ENCODE assay signal across 18 mouse cellular contexts in genomic region chr2:141091320-141091719, GRCm38 (mm10).
DNase-seq lines count a peak whose midpoint lies in the region; ATAC-seq and TF ChIP-seq lines count a peak whose summit lies in the region.
"Had no signal": no experiment of that assay in that cellular context is flagged by ENCODE, and none has a peak within 500 bp of the region (broad histone marks: within the 10 kb centered on the region; RNA-seq: fewer than 3 reads in every experiment).

No protein-coding gene starts in this region.

- ATAC-seq in forebrain, embryonic 14.5 days: no peak
- no peak for ATAC-seq in forebrain, embryonic 11.5 days (replicated peaks; ENCODE audit: low FRiP score)
- ATAC-seq in heart, embryonic 16.5 days (replicated peaks; ENCODE audit: extremely low read depth, insufficient read depth, low FRiP score): peak; percentile 58
- ATAC-seq: intestine, embryonic 15.5 days; midbrain, embryonic 13.5 days had no signal

- DNase-seq in forebrain, embryonic 14.5 days (ENCODE audit: low spot score): peak; percentile 40
- DNase-seq in forebrain, embryonic 11.5 days (ENCODE audit: low spot score): no peak
- no peak for DNase-seq in heart, adult 8-10 months (ENCODE audit: low spot score)
- DNase-seq in brain, embryonic 14.5 days (ENCODE audit: low read depth): peak; percentile 60
- peak; percentile 54 for DNase-seq in lung, postnatal 36 days
- no peak for DNase-seq in liver
- DNase-seq: adrenal gland, postnatal 14 days; cerebellum, adult 2 months; thymus, postnatal 36 days had no signal

- H3K9ac ChIP-seq in forebrain, embryonic 14.5 days (ENCODE audit: low read length): no peak overlapping the region
- no peak overlapping the region for H3K9ac ChIP-seq in forebrain, embryonic 11.5 days (ENCODE audit: low read length)
- no peak overlapping the region for H3K9ac ChIP-seq in heart, embryonic 16.5 days (ENCODE audit: low read length)
- H3K9ac ChIP-seq: heart, embryonic 15.5 days; hindbrain, embryonic 14.5 days; intestine, embryonic 15.5 days; limb, embryonic 13.5 days; liver, embryonic 15.5 days; midbrain, embryonic 13.5 days; neural tube, embryonic 15.5 days had no signal

- no peak for TF ChIP-seq POLR2A in brain, embryonic 14.5 days (IDR thresholded peaks at IDR 0.05; ENCODE audit: borderline replicate concordance, extremely low read depth, insufficient read depth, insufficient read length, poor library complexity, severe bottlenecking)

- WGBS in forebrain, embryonic 14.5 days: 87% methylated on average over 3 of the region's 3 CpGs
- 88% methylated on average over 3 of the region's 3 CpGs for WGBS in forebrain, embryonic 11.5 days
- WGBS in heart, embryonic 16.5 days: 31% methylated on average over 3 of the region's 3 CpGs

- H3K4me1 ChIP-seq in forebrain, embryonic 14.5 days (ENCODE audit: control insufficient read depth, insufficient read depth, low read length): no peaks in the 10 kb centered on the region
- no peaks in the 10 kb centered on the region for H3K4me1 ChIP-seq in forebrain, embryonic 11.5 days (replicated peaks; ENCODE audit: control insufficient read depth, insufficient read depth, low read length)
- H3K4me1 ChIP-seq in heart, embryonic 16.5 days (ENCODE audit: control insufficient read depth, insufficient read depth, low read length): peaks cover 13% of the 10 kb centered on the region
- H3K4me1 ChIP-seq: intestine, embryonic 15.5 days; limb, embryonic 13.5 days; liver, embryonic 15.5 days; midbrain, embryonic 13.5 days; neural tube, embryonic 15.5 days had no signal

- H3K9me3 ChIP-seq in forebrain, embryonic 14.5 days (replicated peaks; ENCODE audit: control insufficient read depth, low read length): no peaks in the 10 kb centered on the region
- no peaks in the 10 kb centered on the region for H3K9me3 ChIP-seq in forebrain, embryonic 11.5 days (ENCODE audit: control insufficient read depth, low read length)
- no peaks in the 10 kb centered on the region; the same call in 1 of the 2 replicates for H3K9me3 ChIP-seq in heart, embryonic 16.5 days (replicated peaks; ENCODE audit: control insufficient read depth, low read length)
- H3K9me3 ChIP-seq: heart, embryonic 15.5 days; intestine, embryonic 15.5 days; liver, embryonic 15.5 days; midbrain, embryonic 13.5 days; neural tube, embryonic 15.5 days had no signal

- no peaks in the 10 kb centered on the region for H3K27me3 ChIP-seq in forebrain, embryonic 14.5 days (replicated peaks; ENCODE audit: control insufficient read depth, insufficient read depth, low read length)
- no peaks in the 10 kb centered on the region for H3K27me3 ChIP-seq in forebrain, embryonic 11.5 days (ENCODE audit: control insufficient read depth, insufficient read depth, low read length)
- no peaks in the 10 kb centered on the region for H3K27me3 ChIP-seq in heart, embryonic 16.5 days (ENCODE audit: control insufficient read depth, insufficient read depth, low read length)
- H3K27me3 ChIP-seq: heart, embryonic 15.5 days; intestine, embryonic 15.5 days; limb, embryonic 13.5 days; liver, embryonic 15.5 days; midbrain, embryonic 13.5 days; neural tube, embryonic 15.5 days had no signal

- no peaks in the 10 kb centered on the region for H3K36me3 ChIP-seq in forebrain, embryonic 14.5 days (ENCODE audit: control insufficient read depth, insufficient read depth, low read length)
- H3K36me3 ChIP-seq in forebrain, embryonic 11.5 days (ENCODE audit: control insufficient read depth, insufficient read depth, low read length): no peaks in the 10 kb centered on the region
- H3K36me3 ChIP-seq in heart, embryonic 16.5 days (ENCODE audit: control insufficient read depth, insufficient read depth): no peaks in the 10 kb centered on the region
- H3K36me3 ChIP-seq: heart, embryonic 15.5 days; intestine, embryonic 15.5 days; limb, embryonic 13.5 days; liver, embryonic 15.5 days; midbrain, embryonic 13.5 days; neural tube, embryonic 15.5 days had no signal

- no peak for TF ChIP-seq CTCF in brain, embryonic 14.5 days (IDR thresholded peaks at IDR 0.05; ENCODE audit: borderline replicate concordance, extremely low read depth, insufficient read depth, insufficient read length)

- H3K4me3 ChIP-seq in forebrain, embryonic 14.5 days (ENCODE audit: low read depth, low read length): no peak overlapping the region
- no peak overlapping the region for H3K4me3 ChIP-seq in forebrain, embryonic 11.5 days (ENCODE audit: low read depth, low read length)
- no peak overlapping the region for H3K4me3 ChIP-seq in heart, embryonic 16.5 days (ENCODE audit: low read length)
- H3K4me3 ChIP-seq: heart, embryonic 15.5 days; intestine, embryonic 15.5 days; limb, embryonic 13.5 days; liver, embryonic 15.5 days; midbrain, embryonic 13.5 days; myocyte; neural tube, embryonic 15.5 days had no signal

- no peak overlapping the region for H3K4me2 ChIP-seq in forebrain, embryonic 14.5 days (ENCODE audit: low read length)
- H3K4me2 ChIP-seq in forebrain, embryonic 11.5 days (ENCODE audit: low read depth, low read length, severe bottlenecking): no peak overlapping the region
- no peak overlapping the region for H3K4me2 ChIP-seq in heart, embryonic 16.5 days (ENCODE audit: low read depth, low read length)
- H3K4me2 ChIP-seq: heart, embryonic 15.5 days; hindbrain, embryonic 14.5 days; intestine, embryonic 15.5 days; limb, embryonic 13.5 days; liver, embryonic 15.5 days; midbrain, embryonic 13.5 days; neural tube, embryonic 15.5 days had no signal

- H3K27ac ChIP-seq in forebrain, embryonic 14.5 days (ENCODE audit: low read depth, low read length): no peak overlapping the region
- no peak overlapping the region for H3K27ac ChIP-seq in forebrain, embryonic 11.5 days (ENCODE audit: low read depth, low read length)
- no peak overlapping the region for H3K27ac ChIP-seq in heart, embryonic 16.5 days (ENCODE audit: low read length)
- H3K27ac ChIP-seq: heart, embryonic 15.5 days; hindbrain, embryonic 14.5 days; intestine, embryonic 15.5 days; limb, embryonic 13.5 days; liver, embryonic 15.5 days; midbrain, embryonic 13.5 days; neural tube, embryonic 15.5 days had no signal

Comparison
In these comparisons a context has a peak if more than half of its experiments do, and no peak if none do; other contexts are left out.
1. DNase-seq: peak in forebrain, embryonic 14.5 days (single experiment), brain, embryonic 14.5 days (single experiment) and lung, postnatal 36 days (single experiment); none in forebrain, embryonic 11.5 days (single experiment), heart, adult 8-10 months (single experiment) and liver (single experiment).